Mouse (Mus musculus) C3H10T1/2 (cell line): ENCODE data around the gene Fbrsl1. TPM values are rescaled to one million over a fixed set of nuclear protein-coding genes. Genes with fewer than 3 reads are reported as not detected.

Experiments used
- polyA plus RNA-seq, 2 experiments: library from polyadenylated mRNA; unstranded; fragments of >200 nt; fragmentation: generic; extraction: Trizol; gene quantifications; one replicate each; pipeline ENCODE4 v1.2.1; 2012; ENCODE audit warnings: missing spikeins in 2 of 2

The Fbrsl1 gene
- polyA plus RNA-seq = 10 to 100 TPM in 1 of 2 experiments, 1 to 10 TPM in 1; 7.0 to 19.5 TPM

DNA sequence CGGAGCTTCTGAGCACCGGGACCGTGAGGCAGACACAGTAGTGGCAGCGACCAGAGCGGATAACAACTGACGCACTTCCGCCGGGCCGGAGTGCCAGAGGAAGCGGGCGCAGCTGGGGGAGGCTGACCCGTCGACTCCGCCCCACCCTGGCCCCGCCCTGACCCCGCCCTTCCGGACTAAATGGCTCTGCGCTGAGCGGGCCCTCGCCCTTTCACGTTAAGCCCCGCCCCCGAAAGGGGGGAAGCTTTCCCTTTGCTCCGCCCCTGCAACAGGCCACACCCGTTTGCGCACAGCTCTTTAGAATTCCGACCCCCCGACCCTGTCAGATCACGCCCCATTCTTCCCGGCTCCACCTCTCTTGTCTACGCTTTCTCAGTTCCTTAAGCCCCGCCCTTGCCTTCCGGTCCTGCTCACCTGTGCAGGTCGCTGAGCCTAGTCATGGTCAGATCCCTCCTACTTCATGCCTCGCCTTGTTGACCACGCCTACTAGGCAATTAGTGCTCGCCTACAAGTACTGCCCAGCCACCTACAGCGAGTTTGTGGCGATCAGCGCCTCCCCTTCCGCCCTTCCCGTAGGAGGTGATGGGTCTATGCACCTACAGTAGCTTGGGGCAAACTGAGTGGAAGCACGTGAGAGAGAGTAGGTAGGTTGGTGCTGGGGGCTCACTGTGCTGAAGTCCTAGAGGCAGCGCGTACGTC is at the start of gene Fbrsl1:
Fbrsl1 (minus strand) TSS at position 68 of the 699 bp plus-strand sequence.

DNA sequence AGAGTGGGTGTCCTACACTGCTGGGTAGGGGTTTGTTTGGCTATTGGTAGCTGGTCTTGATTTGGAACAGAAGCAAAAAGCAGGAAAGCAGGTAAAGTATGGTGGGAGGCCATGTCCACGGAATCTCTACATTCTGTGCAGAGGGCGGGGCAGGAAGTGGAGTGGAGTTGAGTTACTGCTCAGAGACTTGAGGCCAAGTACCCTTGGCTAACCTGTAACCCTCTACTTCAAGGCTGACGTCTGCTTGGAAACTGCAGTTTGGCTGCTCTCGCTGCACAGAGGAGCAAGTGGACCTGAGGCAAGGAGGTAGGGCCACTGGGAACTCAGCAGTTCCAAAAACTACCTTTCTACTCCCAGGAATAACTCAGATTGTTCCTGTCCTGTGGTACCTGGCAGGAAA is 103.8 kb downstream of the Fbrsl1 start, which contains the start of gene Lrcol1:
Lrcol1 (plus strand) TSS at position 207 of the 400 bp plus-strand sequence.

DNA sequence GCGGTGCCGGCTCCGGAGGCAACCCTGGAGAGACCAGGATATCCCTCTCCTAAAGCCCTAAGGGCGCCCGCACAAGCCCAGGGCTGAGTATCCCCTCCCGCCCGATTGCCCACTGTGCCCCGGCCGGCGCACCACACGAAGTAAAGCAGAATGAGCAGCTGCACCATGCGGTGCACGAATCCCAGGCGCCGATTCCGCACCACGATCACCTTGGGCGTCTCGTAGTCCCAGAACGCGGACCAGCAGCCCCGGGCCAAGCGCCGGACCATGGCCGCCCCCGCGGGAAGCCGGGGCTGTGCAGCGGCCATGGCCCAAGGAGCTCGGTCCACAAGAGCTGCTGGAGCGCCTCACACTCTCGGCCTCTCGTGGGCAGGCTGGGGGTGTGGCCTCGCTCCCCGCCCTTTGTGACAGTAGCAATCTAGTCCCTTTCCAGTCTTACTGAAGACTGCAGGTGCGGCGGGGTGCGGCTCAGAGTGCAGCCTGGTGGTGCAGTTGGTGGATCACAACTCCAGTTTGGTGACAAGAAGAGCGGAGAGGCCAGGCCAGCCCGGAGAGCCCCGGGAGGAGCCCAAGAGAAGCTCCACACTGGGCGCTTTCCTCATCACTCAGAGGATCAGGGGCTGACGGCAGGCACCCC is 105.5 kb downstream of the Fbrsl1 start, which contains the start of gene P2rx2:
P2rx2 (minus strand) TSS at position 565 of the 637 bp plus-strand sequence.

Other genes with a start within 250 kb of the Fbrsl1 start
- 1 to 10 TPM; 2.6 to 9.6 TPM for gene Ankle2, start 217.5 kb downstream of the Fbrsl1 start, polyA plus RNA-seq
- gene Pgam5, start 178.6 kb downstream of the Fbrsl1 start, polyA plus RNA-seq = 10 to 100 TPM; 11.9 to 19.2 TPM
- gene Pxmp2, start 162.3 kb downstream of the Fbrsl1 start, polyA plus RNA-seq = 1 to 10 TPM; 2.4 TPM
- gene Pole, start 162.2 kb downstream of the Fbrsl1 start, polyA plus RNA-seq = 10 to 100 TPM; 13.3 to 14.3 TPM
- under 1 TPM; 0.01 to 0.06 TPM for gene P2rx2, start 105.3 kb downstream of the Fbrsl1 start, polyA plus RNA-seq
- not detected for gene Lrcol1, start 103.8 kb downstream of the Fbrsl1 start, polyA plus RNA-seq
- under 1 TPM in 1 of 2 experiments, not detected in 1; 0.02 TPM for gene Galnt9, start 95.9 kb upstream of the Fbrsl1 start, polyA plus RNA-seq
- gene Noc4l, start 204.9 kb upstream of the Fbrsl1 start, polyA plus RNA-seq = 10 to 100 TPM; 20.7 to 51.2 TPM
- 1 to 10 TPM; 7.6 to 9.1 TPM for gene Ddx51, start 204.9 kb upstream of the Fbrsl1 start, polyA plus RNA-seq